Mouse (Mus musculus): ENCODE results near the gene Nlgn2. TPM values are rescaled to one million over a fixed set of nuclear protein-coding genes. Genes with fewer than 3 reads are reported as not detected.
A peak's percentile ranks its signal among the peaks of the same experiment; 100 is the strongest.

The Nlgn2 gene
- 25.1 and 32.4 TPM in 2 replicates for polyA plus RNA-seq (2014; fragmentation: Nextera tagmentation; extraction: Ambion mirVana)

- Histone ChIP-seq H3K9ac (replicated peaks; ENCODE audit: low read length) (peak within 1 kb of the TSS; percentile 95), H3K27ac (replicated peaks; ENCODE audit: low read depth, low read length) (peak within 1 kb of the TSS; percentile 96), H3K4me2 (ENCODE audit: low read length) (peak within 1 kb of the TSS; percentile 99), H3K4me3 (replicated peaks; ENCODE audit: low read depth, low read length) (peak within 1 kb of the TSS; percentile 94), H3K36me3 (ENCODE audit: control insufficient read depth, insufficient read depth, low read length) (peaks cover 14% of the 10 kb centered on the region), H3K9me3 (ENCODE audit: control insufficient read depth, low read length) (no peaks in the 10 kb centered on the region), H3K27me3 (ENCODE audit: control insufficient read depth, insufficient read depth, low read length) (no peaks in the 10 kb centered on the region), H3K4me1 (ENCODE audit: control insufficient read depth, insufficient read depth, low read length) (peaks cover 34% of the 10 kb centered on the region)
- DNase-seq: peak; percentile 93
- 0% methylated on average over 32 of the region's 32 CpGs for WGBS
- peak; percentile 79; the same call in 1 of the 2 replicates for ATAC-seq (ENCODE audit: low FRiP score, low TSS enrichment)
Measured at GRCm38 (mm10) chr11:69837604-69837951, at the start of gene Nlgn2. Gene Nlgn2 (minus strand): TSS chr11:69837784.

GRCm38 (mm10) chr11:69886907-69887635 lies 49.5 kb upstream of the Nlgn2 start:
- H3K4me2 ChIP-seq (ENCODE audit: low read length): no peak overlapping the region
- H3K9ac ChIP-seq (replicated peaks; ENCODE audit: low read length): no peak overlapping the region
- H3K4me1 ChIP-seq (ENCODE audit: control insufficient read depth, insufficient read depth, low read length): no peaks in the 10 kb centered on the region
- ATAC-seq (ENCODE audit: low FRiP score, low TSS enrichment) (no peak), DNase-seq (no peak)
- no peaks in the 10 kb centered on the region for H3K36me3 ChIP-seq (ENCODE audit: control insufficient read depth, insufficient read depth, low read length)
- WGBS: 82% methylated on average over 8 of the region's 8 CpGs
- H3K27me3 ChIP-seq (ENCODE audit: control insufficient read depth, insufficient read depth, low read length): 0 out of 2 replicates have a peak, but pooled peaks cover 6% of the 10 kb centered on the region
- no peaks in the 10 kb centered on the region for H3K9me3 ChIP-seq (ENCODE audit: control insufficient read depth, low read length)
- H3K27ac ChIP-seq (replicated peaks; ENCODE audit: low read depth, low read length): no peak overlapping the region
- H3K4me3 ChIP-seq (replicated peaks; ENCODE audit: low read depth, low read length): no peak overlapping the region

GRCm38 (mm10) chr11:69884663-69885062 lies 47.1 kb upstream of the Nlgn2 start:
- ATAC-seq (ENCODE audit: low FRiP score, low TSS enrichment) (no peak), DNase-seq (no peak)
- no peak overlapping the region for H3K9ac ChIP-seq (replicated peaks; ENCODE audit: low read length)
- no peaks in the 10 kb centered on the region for H3K36me3 ChIP-seq (ENCODE audit: control insufficient read depth, insufficient read depth, low read length)
- H3K4me1 ChIP-seq (ENCODE audit: control insufficient read depth, insufficient read depth, low read length): peaks cover 14% of the 10 kb centered on the region
- no peaks in the 10 kb centered on the region for H3K9me3 ChIP-seq (ENCODE audit: control insufficient read depth, low read length)
- no peak overlapping the region for H3K4me3 ChIP-seq (replicated peaks; ENCODE audit: low read depth, low read length)
- no peak overlapping the region for H3K27ac ChIP-seq (replicated peaks; ENCODE audit: low read depth, low read length)
- no peak overlapping the region for H3K4me2 ChIP-seq (ENCODE audit: low read length)
- H3K27me3 ChIP-seq (ENCODE audit: control insufficient read depth, insufficient read depth, low read length): peaks cover 17% of the 10 kb centered on the region; the same call in 1 of the 2 replicates
- WGBS: 85% methylated on average over 8 of the region's 8 CpGs

GRCm38 (mm10) chr11:69884240-69884639 lies 46.7 kb upstream of the Nlgn2 start:
- H3K27ac ChIP-seq (replicated peaks; ENCODE audit: low read depth, low read length): no peak overlapping the region
- no peaks in the 10 kb centered on the region for H3K36me3 ChIP-seq (ENCODE audit: control insufficient read depth, insufficient read depth, low read length)
- no peak overlapping the region for H3K4me3 ChIP-seq (replicated peaks; ENCODE audit: low read depth, low read length)
- H3K4me2 ChIP-seq (ENCODE audit: low read length): no peak overlapping the region
- H3K4me1 ChIP-seq (ENCODE audit: control insufficient read depth, insufficient read depth, low read length): peaks cover 14% of the 10 kb centered on the region
- H3K9me3 ChIP-seq (ENCODE audit: control insufficient read depth, low read length): no peaks in the 10 kb centered on the region
- 88% methylated on average over 9 of the region's 9 CpGs for WGBS
- no peak for ATAC-seq (ENCODE audit: low FRiP score, low TSS enrichment)
- peaks cover 17% of the 10 kb centered on the region; the same call in 1 of the 2 replicates for H3K27me3 ChIP-seq (ENCODE audit: control insufficient read depth, insufficient read depth, low read length)
- no peak for DNase-seq
- H3K9ac ChIP-seq (replicated peaks; ENCODE audit: low read length): no peak overlapping the region

DNA sequence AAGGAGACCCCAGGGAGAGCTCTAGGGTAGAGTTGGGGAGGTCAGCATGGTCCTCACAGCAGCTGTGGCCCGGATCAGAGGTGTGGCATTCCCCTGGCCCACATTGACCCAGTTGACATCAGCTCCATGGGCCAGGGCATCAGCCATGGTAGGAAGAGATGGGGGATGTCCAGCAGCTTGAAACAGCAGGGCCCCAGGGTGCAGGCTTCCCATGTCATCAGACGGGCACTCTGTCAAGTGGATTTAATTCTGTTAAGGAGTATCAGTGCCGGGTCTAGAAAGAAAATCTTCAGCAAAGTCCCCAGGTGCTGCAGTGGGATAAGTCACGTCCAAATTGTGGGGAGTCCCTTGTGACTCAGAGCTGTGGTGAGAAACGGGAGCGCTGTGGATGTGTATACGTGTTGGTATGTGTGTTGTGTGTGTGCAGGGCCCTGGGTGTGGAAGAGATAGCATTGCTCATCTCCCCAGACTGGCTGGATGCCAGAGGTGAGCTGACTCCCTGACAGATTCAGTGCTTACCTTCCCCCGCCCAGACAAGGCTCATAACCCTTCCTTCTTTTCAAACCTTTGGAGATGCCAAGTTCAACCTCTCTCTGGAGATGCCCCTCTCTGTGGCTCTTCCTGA lies 46.1 kb upstream of the Nlgn2 start:
- peaks cover 17% of the 10 kb centered on the region; the same call in 1 of the 2 replicates for H3K27me3 ChIP-seq (ENCODE audit: control insufficient read depth, insufficient read depth, low read length)
- no peak overlapping the region for H3K4me2 ChIP-seq (ENCODE audit: low read length)
- no peaks in the 10 kb centered on the region for H3K9me3 ChIP-seq (ENCODE audit: control insufficient read depth, low read length)
- no peaks in the 10 kb centered on the region for H3K36me3 ChIP-seq (ENCODE audit: control insufficient read depth, insufficient read depth, low read length)
- WGBS: 87% methylated on average over 8 of the region's 8 CpGs
- H3K4me1 ChIP-seq (ENCODE audit: control insufficient read depth, insufficient read depth, low read length): peaks cover 14% of the 10 kb centered on the region
- no peak for DNase-seq
- no peak overlapping the region for H3K4me3 ChIP-seq (replicated peaks; ENCODE audit: low read depth, low read length)
- ATAC-seq (ENCODE audit: low FRiP score, low TSS enrichment): no peak
- no peak overlapping the region for H3K9ac ChIP-seq (replicated peaks; ENCODE audit: low read length)
- H3K27ac ChIP-seq (replicated peaks; ENCODE audit: low read depth, low read length): no peak overlapping the region

DNA sequence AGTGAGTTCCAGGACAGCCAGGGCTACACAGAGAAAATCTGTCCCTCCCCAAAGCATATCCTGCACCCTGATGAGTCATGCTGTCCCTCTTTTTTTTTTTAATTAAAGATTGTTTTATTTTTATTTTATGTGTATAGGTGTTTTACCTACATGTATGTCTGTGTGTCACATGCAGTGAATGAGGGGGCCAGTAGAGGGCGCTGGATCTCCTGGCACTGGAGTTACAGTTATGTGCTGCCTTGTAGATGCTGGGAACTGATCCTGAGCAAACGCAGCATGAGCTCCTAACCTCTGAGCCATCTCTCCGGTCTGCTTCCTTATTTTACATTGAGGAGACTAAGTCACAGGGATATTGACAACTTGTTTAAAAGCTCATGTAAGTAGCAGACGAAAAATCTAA lies 45.5 kb upstream of the Nlgn2 start:
- H3K36me3 ChIP-seq (ENCODE audit: control insufficient read depth, insufficient read depth, low read length): no peaks in the 10 kb centered on the region
- WGBS: 61% methylated on average over 4 of the region's 4 CpGs
- no peak overlapping the region for H3K9ac ChIP-seq (replicated peaks; ENCODE audit: low read length)
- no peak for DNase-seq
- no peak overlapping the region for H3K4me3 ChIP-seq (replicated peaks; ENCODE audit: low read depth, low read length)
- ATAC-seq (ENCODE audit: low FRiP score, low TSS enrichment): no peak
- H3K27me3 ChIP-seq (ENCODE audit: control insufficient read depth, insufficient read depth, low read length): peaks cover 17% of the 10 kb centered on the region; the same call in 1 of the 2 replicates
- no peak overlapping the region for H3K27ac ChIP-seq (replicated peaks; ENCODE audit: low read depth, low read length)
- H3K9me3 ChIP-seq (ENCODE audit: control insufficient read depth, low read length): no peaks in the 10 kb centered on the region
- no peak overlapping the region for H3K4me2 ChIP-seq (ENCODE audit: low read length)
- H3K4me1 ChIP-seq (ENCODE audit: control insufficient read depth, insufficient read depth, low read length): peaks cover 14% of the 10 kb centered on the region

DNA sequence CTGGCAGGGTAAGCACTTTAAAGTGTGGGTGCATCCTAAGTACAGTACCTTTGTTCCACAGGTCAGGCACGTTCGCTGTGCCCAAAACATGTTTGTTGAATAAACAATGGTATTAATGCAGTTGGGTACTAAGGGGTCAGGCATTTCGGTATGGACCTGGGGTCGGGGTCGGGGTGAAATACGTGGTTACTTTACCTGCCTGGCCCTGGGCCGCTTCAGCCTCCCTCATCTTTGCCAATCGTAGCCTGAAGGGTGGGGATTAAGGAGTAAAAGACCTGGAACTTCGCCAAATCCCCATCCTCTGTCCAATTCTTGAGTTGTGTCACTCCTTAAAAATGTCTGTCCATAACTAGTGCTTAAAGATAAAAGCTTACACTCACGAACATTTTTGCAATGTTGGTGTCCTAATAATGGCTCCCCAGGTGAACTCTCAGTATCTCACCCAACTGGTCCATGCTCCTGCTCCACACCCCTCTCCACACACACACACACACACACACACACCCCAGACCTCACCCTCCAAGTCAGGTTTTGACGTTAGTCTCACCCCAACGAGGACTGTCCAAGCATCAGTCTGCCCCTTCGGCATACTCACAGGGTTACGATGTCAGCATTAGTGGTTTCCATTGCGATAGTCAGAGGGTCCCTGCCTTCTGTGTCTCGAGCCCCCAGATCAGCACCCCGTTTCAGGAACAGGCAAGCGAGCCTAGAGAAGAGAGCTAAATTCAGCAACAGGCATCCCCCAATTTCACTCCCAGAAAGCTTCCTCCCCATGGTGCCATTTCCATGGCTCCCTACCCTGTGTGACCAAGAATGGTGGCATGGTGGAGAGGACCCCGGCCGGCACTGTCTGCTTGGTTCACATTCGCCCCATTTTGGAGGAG lies 44.4 kb upstream of the Nlgn2 start:
- H3K36me3 ChIP-seq (ENCODE audit: control insufficient read depth, insufficient read depth, low read length): no peaks in the 10 kb centered on the region
- H3K4me3 ChIP-seq (replicated peaks; ENCODE audit: low read depth, low read length): peak overlapping the region; percentile 40
- H3K9ac ChIP-seq (replicated peaks; ENCODE audit: low read length): peak overlapping the region; percentile 44; the same call in 1 of the 2 replicates
- H3K4me2 ChIP-seq (ENCODE audit: low read length): peak overlapping the region; percentile 69
- no peaks in the 10 kb centered on the region for H3K9me3 ChIP-seq (ENCODE audit: control insufficient read depth, low read length)
- 58% methylated on average over 21 of the region's 21 CpGs for WGBS
- no peak for ATAC-seq (ENCODE audit: low FRiP score, low TSS enrichment)
- H3K4me1 ChIP-seq (ENCODE audit: control insufficient read depth, insufficient read depth, low read length): peaks cover 14% of the 10 kb centered on the region
- no peak for DNase-seq
- no peak overlapping the region for H3K27ac ChIP-seq (replicated peaks; ENCODE audit: low read depth, low read length)
- peaks cover 17% of the 10 kb centered on the region; the same call in 1 of the 2 replicates for H3K27me3 ChIP-seq (ENCODE audit: control insufficient read depth, insufficient read depth, low read length)

DNA sequence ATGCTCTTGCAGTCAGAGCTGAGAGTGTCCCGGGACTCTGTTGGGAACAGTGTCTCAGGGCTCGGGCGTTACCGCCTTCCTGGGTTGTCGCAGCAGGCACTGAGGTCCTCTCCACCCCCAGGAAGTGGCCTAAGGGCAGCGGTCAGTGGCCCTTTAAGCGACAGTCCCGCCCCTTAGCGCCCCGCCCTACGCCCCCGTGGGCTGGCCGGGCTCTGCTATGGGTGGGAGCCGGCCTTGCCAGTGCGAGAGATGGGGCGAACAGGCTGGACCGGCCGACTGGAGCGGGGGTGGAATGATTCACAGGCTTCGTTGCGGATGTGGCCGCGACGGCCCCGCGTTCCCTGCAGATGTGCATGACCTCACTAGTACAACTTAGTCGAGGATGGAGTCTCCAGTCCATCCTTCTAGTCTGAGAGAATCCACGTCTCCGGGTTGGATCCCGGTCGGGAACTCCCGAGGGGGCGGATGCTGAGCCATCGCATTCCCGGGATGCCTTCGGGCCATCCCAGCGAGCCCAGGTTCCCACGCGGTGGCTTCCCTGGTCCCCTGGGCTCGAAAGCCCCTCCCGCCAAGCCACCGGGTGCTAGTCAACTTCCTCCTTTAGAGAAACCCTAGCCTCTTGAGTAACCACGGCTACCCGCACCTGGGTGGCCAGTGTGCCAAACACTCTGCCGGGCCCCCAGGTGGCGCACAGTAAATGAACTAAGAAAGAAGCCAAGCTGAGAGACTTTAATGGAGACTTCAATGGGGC lies 43.4 kb upstream of the Nlgn2 start, which contains the start of gene Kctd11:
Gene Kctd11, minus strand, starts transcription at position 554 of the 751 bp plus-strand sequence.
- Histone ChIP-seq H3K4me1 (ENCODE audit: control insufficient read depth, insufficient read depth, low read length) (peaks cover 14% of the 10 kb centered on the region), H3K9ac (replicated peaks; ENCODE audit: low read length) (peak within 1 kb of the TSS; percentile 44; the same call in 1 of the 2 replicates), H3K36me3 (ENCODE audit: control insufficient read depth, insufficient read depth, low read length) (no peaks in the 10 kb centered on the region), H3K9me3 (ENCODE audit: control insufficient read depth, low read length) (no peaks in the 10 kb centered on the region), H3K4me3 (replicated peaks; ENCODE audit: low read depth, low read length) (peak within 1 kb of the TSS; percentile 40), H3K4me2 (ENCODE audit: low read length) (peak within 1 kb of the TSS; percentile 69), H3K27ac (replicated peaks; ENCODE audit: low read depth, low read length) (0 out of 2 replicates have a peak within 1 kb of the TSS, but pooled peaks have one; percentile 37), H3K27me3 (ENCODE audit: control insufficient read depth, insufficient read depth, low read length) (peaks cover 17% of the 10 kb centered on the region; the same call in 1 of the 2 replicates)
- under 1% methylated on average over 46 of the region's 46 CpGs for WGBS
- ATAC-seq (ENCODE audit: low FRiP score, low TSS enrichment) (peak; percentile 79; the same call in 1 of the 2 replicates), DNase-seq (peak; percentile 74)

Data from midbrain, embryonic 14.5 days (tissue).